Mouse (Mus musculus) ES-Bruce4 (cell line): ENCODE results near the gene Nipbl. TPM values are rescaled to one million over a fixed set of nuclear protein-coding genes. Genes with fewer than 3 reads are reported as not detected.

Source experiments
- H3K27ac ChIP-seq: 2 replicates; pipeline ENCODE4 v1.5.1; 2012; ENCODE audit warnings: low read length, inconsistent platforms; ENCODE audit not compliant: insufficient read depth
- H3K27me3 ChIP-seq: 2 replicates; pipeline ENCODE4 v1.6.1; 2012; ENCODE audit warnings: mild to moderate bottlenecking, low read length, inconsistent platforms; ENCODE audit not compliant: control insufficient read depth, poor library complexity, insufficient read depth, severe bottlenecking
- H3K36me3 ChIP-seq: 2 replicates; pipeline ENCODE4 v1.6.1; 2012; ENCODE audit warnings: inconsistent platforms, mild to moderate bottlenecking, low read length, moderate library complexity; ENCODE audit not compliant: control insufficient read depth, poor library complexity, insufficient read depth, severe bottlenecking
- H3K4me1 ChIP-seq: one replicate; pipeline ENCODE4 v1.8.1; 2011; ENCODE audit warnings: low read length; ENCODE audit not compliant: control insufficient read depth, insufficient read depth
- H3K4me3 ChIP-seq: 2 replicates; pipeline ENCODE4 v1.5.1; 2011; ENCODE audit warnings: low read depth, mild to moderate bottlenecking, low read length
- H3K9ac ChIP-seq: 2 replicates; pipeline ENCODE4 v1.6.1; 2012; ENCODE audit warnings: low read depth, mild to moderate bottlenecking, inconsistent platforms; ENCODE audit not compliant: poor library complexity, severe bottlenecking
- H3K9me3 ChIP-seq: replicated peaks from 2 replicates; pipeline ENCODE4 v1.6.1; 2012; ENCODE audit warnings: mild to moderate bottlenecking, low read length, inconsistent platforms; ENCODE audit not compliant: control insufficient read depth, poor library complexity, insufficient read depth, severe bottlenecking
- CTCF ChIP-seq: IDR thresholded peaks from one replicate; pipeline ENCODE4 v1.8.1; 2011; ENCODE audit warnings: low read depth, low read length
- EP300 ChIP-seq: IDR thresholded peaks from 2 replicates; pipeline ENCODE4 v1.6.1; 2011; ENCODE audit warnings: low read depth, low read length; ENCODE audit not compliant: insufficient read depth
- POLR2A ChIP-seq: IDR thresholded peaks from one replicate; pipeline ENCODE4 v1.8.1; 2011; ENCODE audit warnings: low read length; ENCODE audit not compliant: insufficient read depth
- polyA plus RNA-seq: library from polyadenylated mRNA; stranded (reverse); fragments of >200 nt; gene quantifications from 2 replicates; pipeline ENCODE4 v1.2.4, GENCODE M21; 2011; ENCODE audit warnings: low read depth; ENCODE audit not compliant: missing spikeins, insufficient read depth, insufficient read length

Nipbl gene
- polyA plus RNA-seq, 1 experiment = 78.2 TPM

DNA sequence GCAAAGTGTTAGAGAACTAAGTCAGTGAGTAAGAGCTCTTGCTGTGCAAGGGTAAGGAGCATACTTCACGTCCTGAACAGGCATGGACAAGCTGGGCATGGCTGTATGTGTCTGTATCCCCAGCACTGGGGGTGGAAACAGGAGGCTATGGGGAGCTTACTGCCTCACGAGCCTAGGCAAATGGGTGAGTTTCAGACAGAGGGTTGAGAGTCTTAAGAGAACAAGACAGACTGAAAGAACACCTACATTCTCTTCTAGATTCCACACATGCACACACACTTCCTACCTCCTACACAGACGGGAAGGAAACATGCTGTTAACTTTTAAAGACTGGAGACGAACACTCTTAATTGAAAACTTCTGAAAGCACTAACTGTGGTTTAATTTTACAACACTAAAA lies 126.9 kb downstream of the Nipbl start:
- Histone ChIP-seq H3K27me3 (no peaks in the 10 kb centered on the region), H3K4me3 (no peak overlapping the region), H3K36me3 (peaks cover 5% of the 10 kb centered on the region; the same call in 1 of the 2 replicates), H3K4me1 (no peaks in the 10 kb centered on the region), H3K9ac (no peak overlapping the region), H3K9me3 (no peaks in the 10 kb centered on the region), H3K27ac (no peak overlapping the region)
- TF ChIP-seq EP300 = no peak
- TF ChIP-seq CTCF = no peak
- TF ChIP-seq POLR2A = no peak

GRCm38 (mm10) chr15:8305474-8305873 lies 138.8 kb downstream of the Nipbl start:
- Histone ChIP-seq H3K4me3 (no peak overlapping the region), H3K4me1 (no peaks in the 10 kb centered on the region), H3K9ac (no peak overlapping the region), H3K27ac (no peak overlapping the region), H3K9me3 (no peaks in the 10 kb centered on the region), H3K27me3 (no peaks in the 10 kb centered on the region), H3K36me3 (peaks cover 23% of the 10 kb centered on the region)
- TF ChIP-seq POLR2A (no peak), EP300 (no peak)

DNA sequence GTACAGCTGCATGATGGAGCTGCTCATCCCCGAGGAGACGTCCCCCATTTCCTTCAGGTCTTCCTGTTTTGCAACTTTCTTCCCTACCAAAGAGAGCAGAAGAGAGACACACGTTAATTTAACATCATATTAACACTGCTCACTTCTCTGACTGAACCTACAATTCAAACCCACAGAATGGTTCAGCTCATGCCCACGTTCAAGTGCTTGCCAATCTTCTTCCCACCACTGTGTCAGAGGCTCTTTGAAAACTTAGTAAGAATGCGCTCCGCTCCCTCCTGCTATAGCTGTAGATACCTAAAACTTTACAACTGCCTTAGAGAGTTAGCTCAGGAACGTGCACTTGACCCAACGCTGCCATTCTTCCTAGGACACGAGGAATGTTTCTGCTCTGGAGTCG lies 141.3 kb downstream of the Nipbl start:
- Histone ChIP-seq H3K27me3 (no peaks in the 10 kb centered on the region), H3K4me3 (no peak overlapping the region), H3K9me3 (no peaks in the 10 kb centered on the region), H3K36me3 (peaks cover 26% of the 10 kb centered on the region), H3K27ac (no peak overlapping the region), H3K4me1 (no peaks in the 10 kb centered on the region), H3K9ac (no peak overlapping the region)
- no peak for TF ChIP-seq EP300
- no peak for TF ChIP-seq POLR2A
- no peak for TF ChIP-seq CTCF

- TF ChIP-seq EP300 (no peak), CTCF (no peak), POLR2A (no peak)
- Histone ChIP-seq H3K9ac (no peak overlapping the region), H3K4me1 (no peaks in the 10 kb centered on the region), H3K9me3 (no peaks in the 10 kb centered on the region), H3K27me3 (no peaks in the 10 kb centered on the region), H3K27ac (no peak overlapping the region), H3K36me3 (peaks cover 18% of the 10 kb centered on the region), H3K4me3 (no peak overlapping the region)
Measured at GRCm38 (mm10) chr15:8294150-8294549, 150.1 kb downstream of the Nipbl start.

DNA sequence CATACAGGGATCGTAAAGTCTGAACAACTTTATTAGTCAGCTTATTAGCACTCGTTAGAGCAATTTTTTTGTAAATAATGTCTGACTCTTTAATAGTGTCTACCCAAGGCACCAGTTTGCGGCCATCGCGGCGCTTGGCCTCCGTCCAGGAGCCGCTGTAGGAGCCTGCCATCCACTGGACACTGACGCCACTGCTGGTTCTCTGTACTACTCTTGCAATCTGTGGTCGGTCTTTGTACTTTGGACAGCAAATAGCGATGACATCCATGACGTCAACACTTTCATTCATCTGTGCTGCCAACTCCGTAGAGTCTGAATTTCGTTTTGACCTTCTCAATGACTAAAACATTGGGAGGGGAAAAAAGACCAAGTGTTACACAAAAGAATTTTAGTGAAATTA lies 153.0 kb downstream of the Nipbl start:
- Histone ChIP-seq H3K27me3 (no peaks in the 10 kb centered on the region), H3K9ac (no peak overlapping the region), H3K4me3 (no peak overlapping the region), H3K36me3 (peaks cover 13% of the 10 kb centered on the region), H3K27ac (no peak overlapping the region), H3K9me3 (no peaks in the 10 kb centered on the region), H3K4me1 (no peaks in the 10 kb centered on the region)
- TF ChIP-seq EP300 (no peak), CTCF (no peak), POLR2A (no peak)

GRCm38 (mm10) chr15:8282155-8282554 lies 162.1 kb downstream of the Nipbl start:
- TF ChIP-seq POLR2A (no peak), CTCF (no peak), EP300 (no peak)
- no peaks in the 10 kb centered on the region for H3K4me1 ChIP-seq
- H3K9me3 ChIP-seq = 0 out of 2 replicates have a peak, but pooled peaks cover under 1% of the 10 kb centered on the region
- no peak overlapping the region for H3K9ac ChIP-seq
- H3K27ac ChIP-seq = no peak overlapping the region
- no peaks in the 10 kb centered on the region for H3K36me3 ChIP-seq
- no peak overlapping the region for H3K4me3 ChIP-seq
- no peaks in the 10 kb centered on the region for H3K27me3 ChIP-seq
